Mouse (Mus musculus) midbrain, embryonic 12.5 days (tissue): ENCODE results near the gene Cenpe. TPM values are rescaled to one million over a fixed set of nuclear protein-coding genes. Genes with fewer than 3 reads are reported as not detected.
A peak's percentile ranks its signal among the peaks of the same experiment; 100 is the strongest.
"Not testable (repeated sequence)": the region's sequence is repeated elsewhere in the genome, so short reads cannot be mapped to it uniquely, and the experiment has no call there.

Experiments
- ATAC-seq: fragments of 200-750 bp; cut with Nextera tagmentation; 2 replicates; pipeline ENCODE4 v1.8.0; 2017; ENCODE audit warnings: low read depth, moderate TSS enrichment, moderate library complexity; ENCODE audit not compliant: low FRiP score
- H3K27ac ChIP-seq: fragments of 300-500 bp; sonication (generic); replicated peaks from 2 replicates; pipeline ENCODE4 v1.5.1; 2016; ENCODE audit warnings: mild to moderate bottlenecking
- H3K27me3 ChIP-seq: fragments of 300-500 bp; sonication (generic); 2 replicates; pipeline ENCODE4 v1.6.1; 2016; ENCODE audit warnings: mild to moderate bottlenecking
- H3K36me3 ChIP-seq: fragments of 300-500 bp; sonication (generic); 2 replicates; pipeline ENCODE4 v1.6.1; 2016
- H3K4me1 ChIP-seq: fragments of 300-500 bp; sonication (generic); 2 replicates; pipeline ENCODE4 v1.6.1; 2016
- H3K4me2 ChIP-seq: fragments of 300-500 bp; sonication (generic); replicated peaks from 2 replicates; pipeline ENCODE4 v1.6.1; 2016; ENCODE audit warnings: mild to moderate bottlenecking, moderate library complexity
- H3K4me3 ChIP-seq: fragments of 300-500 bp; sonication (generic); 2 replicates; pipeline ENCODE4 v1.5.1; 2016; ENCODE audit warnings: mild to moderate bottlenecking
- H3K9ac ChIP-seq: fragments of 300-500 bp; sonication (generic); replicated peaks from 2 replicates; pipeline ENCODE4 v1.6.1; 2016; ENCODE audit warnings: mild to moderate bottlenecking, moderate library complexity
- H3K9me3 ChIP-seq: fragments of 300-500 bp; sonication (generic); 2 replicates; pipeline ENCODE4 v1.6.1; 2016; ENCODE audit warnings: mild to moderate bottlenecking
- WGBS: fragments of 180-500 bp; shearing (Covaris S2); methylation state at CpG from one replicate; pipeline ENCODE4 v1.1.7; 2016; 5-methylcytosine and 5-hydroxymethylcytosine counted together
- polyA plus RNA-seq: library from polyadenylated mRNA; unstranded; fragments of >200 nt; fragmentation: Nextera tagmentation; extraction: Ambion mirVana; gene quantifications from 2 replicates; pipeline ENCODE4 v1.2.1, GENCODE M21; 2016

The Cenpe gene
- polyA plus RNA-seq = 33.9 and 35.4 TPM in 2 replicates

GRCm38 (mm10) chr3:135211805-135212657, at the start of gene Cenpe:
TSS of gene Cenpe (plus strand) at chr3:135212537.
- Histone ChIP-seq H3K27me3 (no peaks in the 10 kb centered on the region), H3K36me3 (peaks cover 12% of the 10 kb centered on the region), H3K4me1 (peaks cover 18% of the 10 kb centered on the region), H3K27ac (peak within 1 kb of the TSS; percentile 43; the same call in 1 of the 2 replicates), H3K9me3 (no peaks in the 10 kb centered on the region), H3K4me2 (peak within 1 kb of the TSS; percentile 85), H3K9ac (peak within 1 kb of the TSS; percentile 68), H3K4me3 (peak within 1 kb of the TSS; percentile 85)
- peak; percentile 96 for ATAC-seq
- WGBS = 5% methylated on average over 29 of the region's 29 CpGs

GRCm38 (mm10) chr3:135171898-135172446, 40.4 kb upstream of the Cenpe start:
- H3K27me3 ChIP-seq = no peaks in the 10 kb centered on the region
- H3K4me2 ChIP-seq = no peak overlapping the region
- no peak overlapping the region for H3K4me3 ChIP-seq
- H3K4me1 ChIP-seq = no peaks in the 10 kb centered on the region
- no peak overlapping the region for H3K27ac ChIP-seq
- peak; percentile 56; the same call in 1 of the 2 replicates for ATAC-seq
- no peaks in the 10 kb centered on the region for H3K9me3 ChIP-seq
- 62% methylated on average over 3 of the region's 3 CpGs for WGBS
- no peak overlapping the region for H3K9ac ChIP-seq
- H3K36me3 ChIP-seq = no peaks in the 10 kb centered on the region

- Histone ChIP-seq H3K4me2 (no peak overlapping the region), H3K4me3 (no peak overlapping the region), H3K27ac (no peak overlapping the region), H3K36me3 (no peaks in the 10 kb centered on the region), H3K27me3 (no peaks in the 10 kb centered on the region), H3K9ac (no peak overlapping the region), H3K4me1 (no peaks in the 10 kb centered on the region), H3K9me3 (no peaks in the 10 kb centered on the region)
- ATAC-seq = no peak
- WGBS = 84% methylated on average over 6 of the region's 6 CpGs
These were observed 20.5 kb upstream of the Cenpe start for GRCm38 (mm10) chr3:135191861-135192260.

GRCm38 (mm10) chr3:135198051-135198450, 14.3 kb upstream of the Cenpe start:
- not testable (repeated sequence) for H3K4me3 ChIP-seq, ATAC-seq, H3K4me2 ChIP-seq, H3K27ac ChIP-seq, H3K27me3 ChIP-seq, H3K36me3 ChIP-seq, H3K9me3 ChIP-seq, H3K9ac ChIP-seq, H3K4me1 ChIP-seq
- 62% methylated on average over 2 of the region's 2 CpGs for WGBS

GRCm38 (mm10) chr3:135200409-135201303, 11.7 kb upstream of the Cenpe start:
- ATAC-seq = no peak
- no peak overlapping the region for H3K4me3 ChIP-seq
- H3K9me3 ChIP-seq = no peaks in the 10 kb centered on the region
- 89% methylated on average over 17 of the region's 17 CpGs for WGBS
- H3K4me1 ChIP-seq = no peaks in the 10 kb centered on the region
- H3K9ac ChIP-seq = no peak overlapping the region
- H3K27me3 ChIP-seq = no peaks in the 10 kb centered on the region
- no peak overlapping the region for H3K4me2 ChIP-seq
- no peak overlapping the region for H3K27ac ChIP-seq
- no peaks in the 10 kb centered on the region for H3K36me3 ChIP-seq

- peak; percentile 68; the same call in 1 of the 2 replicates for ATAC-seq
These were observed 5.7 kb upstream of the Cenpe start for GRCm38 (mm10) chr3:135206621-135207020.

GRCm38 (mm10) chr3:135212658-135213350, 467 bp downstream of the Cenpe start:
- H3K36me3 ChIP-seq = peaks cover 17% of the 10 kb centered on the region
- H3K9ac ChIP-seq = peak overlapping the region; percentile 68
- H3K27ac ChIP-seq = peak overlapping the region; percentile 43; the same call in 1 of the 2 replicates
- H3K4me3 ChIP-seq = peak overlapping the region; percentile 85
- no peaks in the 10 kb centered on the region for H3K27me3 ChIP-seq
- under 1% methylated on average over 26 of the region's 26 CpGs for WGBS
- H3K4me2 ChIP-seq = peak overlapping the region; percentile 85
- H3K4me1 ChIP-seq = peaks cover 18% of the 10 kb centered on the region
- H3K9me3 ChIP-seq = no peaks in the 10 kb centered on the region
- ATAC-seq = no peak

More at GRCm38 (mm10) chr3:135206621-135207020, 5.7 kb upstream of the Cenpe start:
- Histone ChIP-seq H3K4me1 (0 out of 2 replicates have a peak, but pooled peaks cover under 1% of the 10 kb centered on the region), H3K9ac (no peak overlapping the region), H3K27me3 (no peaks in the 10 kb centered on the region), H3K36me3 (no peaks in the 10 kb centered on the region), H3K4me2 (no peak overlapping the region), H3K9me3 (no peaks in the 10 kb centered on the region), H3K4me3 (no peak overlapping the region), H3K27ac (no peak overlapping the region)
- 45% methylated on average over 4 of the region's 4 CpGs for WGBS

GRCm38 (mm10) chr3:135232058-135232457, 19.7 kb downstream of the Cenpe start:
- H3K27me3 ChIP-seq = no peaks in the 10 kb centered on the region
- H3K4me2 ChIP-seq = no peak overlapping the region
- H3K36me3 ChIP-seq = peaks cover 67% of the 10 kb centered on the region
- H3K9me3 ChIP-seq = no peaks in the 10 kb centered on the region
- H3K27ac ChIP-seq = no peak overlapping the region
- H3K4me3 ChIP-seq = no peak overlapping the region
- H3K4me1 ChIP-seq = no peaks in the 10 kb centered on the region
- no peak overlapping the region for H3K9ac ChIP-seq
- WGBS = 87% methylated on average over 3 of the region's 3 CpGs
- no peak for ATAC-seq

- Histone ChIP-seq H3K9me3 (no peaks in the 10 kb centered on the region), H3K4me3 (no peak overlapping the region), H3K27me3 (no peaks in the 10 kb centered on the region), H3K4me1 (no peaks in the 10 kb centered on the region), H3K9ac (no peak overlapping the region), H3K4me2 (no peak overlapping the region), H3K36me3 (peaks cover 71% of the 10 kb centered on the region), H3K27ac (no peak overlapping the region)
- no peak for ATAC-seq
- WGBS = 94% methylated on average over 3 of the region's 3 CpGs
These were observed 20.1 kb downstream of the Cenpe start for GRCm38 (mm10) chr3:135232462-135232861.

- ATAC-seq = no peak
- H3K36me3 ChIP-seq = peaks cover 84% of the 10 kb centered on the region
- no peak overlapping the region for H3K4me2 ChIP-seq
- no peak overlapping the region for H3K4me3 ChIP-seq
- H3K27me3 ChIP-seq = no peaks in the 10 kb centered on the region
- no peak overlapping the region for H3K9ac ChIP-seq
- no peaks in the 10 kb centered on the region for H3K4me1 ChIP-seq
- H3K9me3 ChIP-seq = no peaks in the 10 kb centered on the region
- no peak overlapping the region for H3K27ac ChIP-seq
These were observed 33.4 kb downstream of the Cenpe start for GRCm38 (mm10) chr3:135245733-135246132.

GRCm38 (mm10) chr3:135246828-135247227, 34.5 kb downstream of the Cenpe start:
- WGBS = 92% methylated on average over 6 of the region's 6 CpGs
- ATAC-seq = no peak
- Histone ChIP-seq H3K9me3 (no peaks in the 10 kb centered on the region), H3K4me3 (no peak overlapping the region), H3K4me1 (no peaks in the 10 kb centered on the region), H3K9ac (no peak overlapping the region), H3K27me3 (no peaks in the 10 kb centered on the region), H3K36me3 (peaks cover 84% of the 10 kb centered on the region), H3K27ac (no peak overlapping the region), H3K4me2 (no peak overlapping the region)
